ENCODE assay signal across 18 mouse cellular contexts in genomic region chr13:20139060-20139459, GRCm38 (mm10). TPM values are rescaled to one million over a fixed set of nuclear protein-coding genes. Genes with fewer than 3 reads are reported as not detected.
DNase-seq lines count a peak whose midpoint lies in the region; ATAC-seq and TF ChIP-seq lines count a peak whose summit lies in the region.
"Had no signal": no experiment of that assay in that cellular context is flagged by ENCODE, and none has a peak within 500 bp of the region (broad histone marks: within the 10 kb centered on the region; RNA-seq: fewer than 3 reads in every experiment).

No protein-coding gene starts in this region.

- peak; percentile 83 for ATAC-seq in forebrain, embryonic 15.5 days (replicated peaks)
- no peak for ATAC-seq in liver, embryonic 15.5 days (ENCODE audit: insufficient read depth)
- ATAC-seq in liver, embryonic 11.5 days (replicated peaks; ENCODE audit: low FRiP score): no peak
- no peak for ATAC-seq in midbrain, postnatal 0 days (ENCODE audit: low FRiP score)
- ATAC-seq in midbrain, embryonic 14.5 days (ENCODE audit: low FRiP score, low TSS enrichment): no peak
- ATAC-seq in neural tube, embryonic 15.5 days (ENCODE audit: low FRiP score): peak; percentile 48; the same call in 1 of the 2 replicates
- no peak for ATAC-seq in megakaryocyte-erythroid progenitor cell, adult 5-6 weeks (replicated peaks; ENCODE audit: low FRiP score, low TSS enrichment, poor library complexity, severe bottlenecking)
- ATAC-seq: intestine, postnatal 0 days had no signal

- DNase-seq in forebrain, embryonic 10.5 days (ENCODE audit: extremely low spot score, low spot score): no peak
- DNase-seq in liver, embryonic 11.5 days (ENCODE audit: low spot score): no peak
- DNase-seq in midbrain, postnatal 0 days (ENCODE audit: low spot score): peak; percentile 28
- no peak for DNase-seq in midbrain, embryonic 14.5 days
- DNase-seq: adrenal gland, postnatal 14 days; cerebellum, adult 2 months; heart, adult 11 months; heart, postnatal 4 days; right cerebral cortex, postnatal 14 days had no signal

- H3K9me3 ChIP-seq in forebrain, embryonic 15.5 days: no peaks in the 10 kb centered on the region
- no peaks in the 10 kb centered on the region for H3K9me3 ChIP-seq in forebrain, embryonic 10.5 days
- no peaks in the 10 kb centered on the region for H3K9me3 ChIP-seq in liver, embryonic 15.5 days (replicated peaks)
- H3K9me3 ChIP-seq in liver, embryonic 11.5 days (ENCODE audit: control insufficient read depth, low read length): no peaks in the 10 kb centered on the region
- no peaks in the 10 kb centered on the region for H3K9me3 ChIP-seq in midbrain, postnatal 0 days (ENCODE audit: low read length)
- H3K9me3 ChIP-seq in midbrain, embryonic 14.5 days (ENCODE audit: control insufficient read depth, low read length): no peaks in the 10 kb centered on the region
- H3K9me3 ChIP-seq in neural tube, embryonic 15.5 days (replicated peaks): no peaks in the 10 kb centered on the region
- H3K9me3 ChIP-seq: embryonic facial prominence, embryonic 12.5 days; heart, embryonic 13.5 days had no signal

- H3K4me3 ChIP-seq in forebrain, embryonic 15.5 days: no peak overlapping the region
- no peak overlapping the region for H3K4me3 ChIP-seq in forebrain, embryonic 10.5 days
- no peak overlapping the region for H3K4me3 ChIP-seq in liver, embryonic 15.5 days (replicated peaks)
- no peak overlapping the region for H3K4me3 ChIP-seq in liver, embryonic 11.5 days (ENCODE audit: low read depth, low read length)
- H3K4me3 ChIP-seq in midbrain, postnatal 0 days (ENCODE audit: low read depth, low read length): no peak overlapping the region
- H3K4me3 ChIP-seq in midbrain, embryonic 14.5 days (replicated peaks; ENCODE audit: low read depth, low read length): no peak overlapping the region
- H3K4me3 ChIP-seq in neural tube, embryonic 15.5 days (replicated peaks): no peak overlapping the region
- H3K4me3 ChIP-seq: embryonic facial prominence, embryonic 12.5 days; heart, embryonic 13.5 days; layer of hippocampus, adult 2 months; megakaryocyte, embryonic 14.5 days had no signal

- TF ChIP-seq CTCF in midbrain, postnatal 0 days (IDR thresholded peaks at IDR 0.05): no peak

- H3K36me3 ChIP-seq in forebrain, embryonic 15.5 days: no peaks in the 10 kb centered on the region
- no peaks in the 10 kb centered on the region for H3K36me3 ChIP-seq in forebrain, embryonic 10.5 days (replicated peaks)
- no peaks in the 10 kb centered on the region for H3K36me3 ChIP-seq in liver, embryonic 15.5 days (replicated peaks)
- no peaks in the 10 kb centered on the region for H3K36me3 ChIP-seq in liver, embryonic 11.5 days (ENCODE audit: control insufficient read depth, insufficient read depth, low read length)
- no peaks in the 10 kb centered on the region for H3K36me3 ChIP-seq in midbrain, postnatal 0 days (ENCODE audit: insufficient read depth, low read length)
- no peaks in the 10 kb centered on the region for H3K36me3 ChIP-seq in midbrain, embryonic 14.5 days (ENCODE audit: control insufficient read depth, insufficient read depth, low read length)
- H3K36me3 ChIP-seq in neural tube, embryonic 15.5 days: no peaks in the 10 kb centered on the region
- H3K36me3 ChIP-seq: embryonic facial prominence, embryonic 12.5 days; heart, embryonic 13.5 days had no signal

- no peaks in the 10 kb centered on the region for H3K27me3 ChIP-seq in forebrain, embryonic 15.5 days
- H3K27me3 ChIP-seq in forebrain, embryonic 10.5 days (ENCODE audit: poor library complexity, severe bottlenecking): no peaks in the 10 kb centered on the region
- H3K27me3 ChIP-seq in liver, embryonic 15.5 days: peaks cover 36% of the 10 kb centered on the region
- peaks cover 5% of the 10 kb centered on the region for H3K27me3 ChIP-seq in liver, embryonic 11.5 days (replicated peaks; ENCODE audit: control insufficient read depth, insufficient read depth, low read length)
- H3K27me3 ChIP-seq in midbrain, postnatal 0 days (ENCODE audit: insufficient read depth, low read length): no peaks in the 10 kb centered on the region
- H3K27me3 ChIP-seq in midbrain, embryonic 14.5 days (ENCODE audit: control insufficient read depth, insufficient read depth, low read length): no peaks in the 10 kb centered on the region
- H3K27me3 ChIP-seq in neural tube, embryonic 15.5 days (replicated peaks): no peaks in the 10 kb centered on the region
- H3K27me3 ChIP-seq: embryonic facial prominence, embryonic 12.5 days; heart, embryonic 13.5 days had no signal

- 54% methylated on average over 6 of the region's 6 CpGs for WGBS in forebrain, embryonic 15.5 days
- WGBS in forebrain, embryonic 10.5 days: 86% methylated on average over 6 of the region's 6 CpGs
- 48% methylated on average over 6 of the region's 6 CpGs for WGBS in liver, embryonic 15.5 days (ENCODE audit: insufficient replicate concordance)
- 64% methylated on average over 6 of the region's 6 CpGs for WGBS in liver, embryonic 11.5 days
- 53% methylated on average over 6 of the region's 6 CpGs for WGBS in midbrain, postnatal 0 days
- 73% methylated on average over 6 of the region's 6 CpGs for WGBS in midbrain, embryonic 14.5 days
- WGBS in neural tube, embryonic 15.5 days: 18% methylated on average over 6 of the region's 6 CpGs

- H3K27ac ChIP-seq in forebrain, embryonic 15.5 days (replicated peaks): 0 out of 2 replicates have a peak overlapping the region, but pooled peaks have one; percentile 7
- H3K27ac ChIP-seq in forebrain, embryonic 10.5 days: no peak overlapping the region
- 0 out of 2 replicates have a peak overlapping the region, but pooled peaks have one; percentile 38 for H3K27ac ChIP-seq in liver, embryonic 15.5 days (replicated peaks)
- H3K27ac ChIP-seq in liver, embryonic 11.5 days (ENCODE audit: low read depth, low read length): no peak overlapping the region
- no peak overlapping the region for H3K27ac ChIP-seq in midbrain, postnatal 0 days (ENCODE audit: low read depth, low read length)
- H3K27ac ChIP-seq in midbrain, embryonic 14.5 days (replicated peaks; ENCODE audit: low read depth, low read length): no peak overlapping the region
- H3K27ac ChIP-seq in neural tube, embryonic 15.5 days (replicated peaks): no peak overlapping the region
- H3K27ac ChIP-seq: embryonic facial prominence, embryonic 12.5 days; heart, embryonic 13.5 days; layer of hippocampus, adult 2 months had no signal

- no peak overlapping the region for H3K9ac ChIP-seq in forebrain, embryonic 15.5 days (replicated peaks)
- no peak overlapping the region for H3K9ac ChIP-seq in liver, embryonic 15.5 days
- no peak overlapping the region for H3K9ac ChIP-seq in liver, embryonic 11.5 days (ENCODE audit: low read depth, low read length)
- no peak overlapping the region for H3K9ac ChIP-seq in midbrain, postnatal 0 days (replicated peaks; ENCODE audit: low read length, poor library complexity, severe bottlenecking)
- no peak overlapping the region for H3K9ac ChIP-seq in midbrain, embryonic 14.5 days (replicated peaks; ENCODE audit: low read length)
- H3K9ac ChIP-seq in neural tube, embryonic 15.5 days (replicated peaks): no peak overlapping the region
- H3K9ac ChIP-seq: embryonic facial prominence, embryonic 12.5 days; heart, embryonic 13.5 days had no signal

- H3K4me2 ChIP-seq in forebrain, embryonic 15.5 days (replicated peaks): no peak overlapping the region
- no peak overlapping the region for H3K4me2 ChIP-seq in liver, embryonic 15.5 days
- no peak overlapping the region for H3K4me2 ChIP-seq in liver, embryonic 11.5 days
- H3K4me2 ChIP-seq in midbrain, postnatal 0 days (ENCODE audit: low read depth, low read length, poor library complexity, severe bottlenecking): no peak overlapping the region
- H3K4me2 ChIP-seq in midbrain, embryonic 14.5 days (ENCODE audit: low read length): no peak overlapping the region
- no peak overlapping the region for H3K4me2 ChIP-seq in neural tube, embryonic 15.5 days
- H3K4me2 ChIP-seq: embryonic facial prominence, embryonic 12.5 days; heart, embryonic 13.5 days had no signal

- H3K4me1 ChIP-seq in forebrain, embryonic 15.5 days: peaks cover 10% of the 10 kb centered on the region
- H3K4me1 ChIP-seq in forebrain, embryonic 10.5 days: peaks cover 20% of the 10 kb centered on the region
- peaks cover 43% of the 10 kb centered on the region for H3K4me1 ChIP-seq in liver, embryonic 15.5 days (replicated peaks)
- H3K4me1 ChIP-seq in liver, embryonic 11.5 days (replicated peaks; ENCODE audit: control insufficient read depth, insufficient read depth, low read length): peaks cover 8% of the 10 kb centered on the region; the same call in 1 of the 2 replicates
- H3K4me1 ChIP-seq in midbrain, postnatal 0 days (ENCODE audit: insufficient read depth, low read length): no peaks in the 10 kb centered on the region
- H3K4me1 ChIP-seq in midbrain, embryonic 14.5 days (ENCODE audit: control insufficient read depth, insufficient read depth, low read length): no peaks in the 10 kb centered on the region
- H3K4me1 ChIP-seq in neural tube, embryonic 15.5 days: peaks cover 32% of the 10 kb centered on the region

RNA-seq across cellular contexts. Expression of gene Elmo1, which starts 48.7 kb away (rescaled TPM):
- 31.5 and 34.9 TPM in 2 replicates for polyA plus RNA-seq in forebrain, embryonic 15.5 days (2015; fragmentation: Nextera tagmentation; extraction: Ambion mirVana)
- 8.9 and 9.4 TPM in 2 replicates for polyA plus RNA-seq in forebrain, embryonic 10.5 days (2016; fragmentation: Nextera tagmentation; extraction: Ambion mirVana)
- 4.5 and 4.9 TPM in 2 replicates for polyA plus RNA-seq in liver, embryonic 15.5 days (2015; fragmentation: Nextera tagmentation; extraction: Ambion mirVana)
- 8.9 and 10.6 TPM in 2 replicates for polyA plus RNA-seq in liver, embryonic 11.5 days (2014; fragmentation: Nextera tagmentation; extraction: Ambion mirVana)
- total RNA-seq in midbrain, postnatal 0 days (2014; rRNA removed): 31.9 and 36.4 TPM in 2 replicates
- 35.0 and 35.2 TPM in 2 replicates for polyA plus RNA-seq in midbrain, postnatal 0 days (2015; fragmentation: Nextera tagmentation; extraction: Ambion mirVana)
- polyA plus RNA-seq in midbrain, embryonic 14.5 days (2014; fragmentation: Nextera tagmentation; extraction: Ambion mirVana): 31.3 and 38.3 TPM in 2 replicates
- 42.9 and 43.3 TPM in 2 replicates for polyA plus RNA-seq in neural tube, embryonic 15.5 days (2015; fragmentation: Nextera tagmentation; extraction: Ambion mirVana)
- 23.4 and 35.0 TPM in 2 replicates for total RNA-seq in megakaryocyte-erythroid progenitor cell, adult 5-6 weeks (2014; fragmentation: Nextera tagmentation)
- 13.0 and 17.2 TPM in 2 replicates for total RNA-seq in megakaryocyte-erythroid progenitor cell, adult 5-6 weeks (2017)

Comparison
In these comparisons a context has a peak if more than half of its experiments do, and no peak if none do; other contexts are left out.
1. H3K27ac ChIP-seq: peak in forebrain, embryonic 15.5 days (single experiment) and liver, embryonic 15.5 days (single experiment); none in forebrain, embryonic 10.5 days (single experiment), liver, embryonic 11.5 days (single experiment), midbrain, postnatal 0 days (single experiment), midbrain, embryonic 14.5 days (single experiment) and neural tube, embryonic 15.5 days (single experiment).
2. ATAC-seq: peak in forebrain, embryonic 15.5 days (single experiment) and neural tube, embryonic 15.5 days (single experiment); none in liver, embryonic 15.5 days (single experiment), liver, embryonic 11.5 days (single experiment), midbrain, postnatal 0 days (single experiment), midbrain, embryonic 14.5 days (single experiment) and megakaryocyte-erythroid progenitor cell, adult 5-6 weeks (single experiment).